Mouse (Mus musculus) liver, adult 2 months (tissue): Measurements from ENCODE around the gene Cela1.

Source experiments
- CTCF ChIP-seq: fragments of 200-500 bp; IDR thresholded peaks from 2 replicates; pipeline ENCODE4 v1.5.1; 2011; ENCODE audit warnings: low read depth, low read length, control low read depth
- POLR2A ChIP-seq: fragments of 200-500 bp; IDR thresholded peaks from 2 replicates; pipeline ENCODE4 v1.6.1; 2011; ENCODE audit warnings: low read length, control low read depth; ENCODE audit not compliant: insufficient read depth; ENCODE audit errors: extremely low read depth

- no peak for TF ChIP-seq CTCF
- TF ChIP-seq POLR2A = no peak
Observed at GRCm38 (mm10) chr15:100654271-100654670, 33.5 kb downstream of the Cela1 start.
